In the genomic region with DNA sequence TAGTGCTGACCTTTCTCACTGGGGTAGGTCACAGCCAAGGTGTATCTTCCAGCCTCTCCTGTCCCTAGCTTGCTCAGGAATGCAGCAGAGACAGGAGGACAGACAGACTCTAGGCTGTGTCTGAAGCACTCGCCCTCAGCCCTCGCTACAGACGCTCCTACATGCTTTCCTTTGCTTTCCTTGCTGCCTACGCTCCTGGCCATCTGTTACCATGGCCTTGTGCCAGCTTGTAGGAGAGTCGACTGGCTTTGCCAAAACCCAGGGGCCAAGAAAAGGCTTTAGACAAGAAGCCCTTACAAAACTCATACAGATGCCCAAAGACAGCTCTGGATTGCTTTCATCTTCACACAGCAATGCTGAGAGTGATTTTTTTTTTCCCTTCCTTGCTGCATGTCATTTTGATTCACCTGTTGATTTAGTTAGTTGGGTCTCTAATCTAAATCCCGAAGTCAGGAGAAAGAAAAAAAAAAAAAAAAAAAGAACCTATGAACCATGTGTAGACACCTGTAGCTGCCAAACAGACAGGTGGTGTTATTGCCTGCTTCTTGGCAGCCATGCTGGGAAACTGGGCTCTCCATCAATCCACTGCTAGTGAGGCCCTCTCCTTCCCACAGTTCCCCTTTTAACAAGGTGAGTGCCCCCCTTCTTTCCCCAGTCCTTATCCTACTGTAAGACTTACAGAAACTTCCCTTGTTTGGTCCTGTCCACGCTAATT, we compare ENCODE assay signal across 8 mouse cellular contexts.
DNase-seq lines count a peak whose midpoint lies in the region; ATAC-seq lines count a peak whose summit lies in the region.
"Had no signal": no experiment of that assay in that cellular context is flagged by ENCODE, and none has a peak within 500 bp of the region (broad histone marks: within the 10 kb centered on the region; RNA-seq: fewer than 3 reads in every experiment).

No protein-coding gene starts in this region.

- peak; percentile 51; the same call in 1 of the 2 replicates for ATAC-seq in forebrain, embryonic 12.5 days (ENCODE audit: low FRiP score)

- peak; percentile 71 for DNase-seq in MN1 (ENCODE audit: low spot score)
- DNase-seq in NIH3T3 (ENCODE audit: low read depth): peak; percentile 84
- peak; percentile 71 to 74 for DNase-seq in heart, postnatal 10 days
- peak; percentile 65 to 72 for DNase-seq in left cerebral cortex, postnatal 10 days (ENCODE audit: extremely low spot score in 1 of 2, low spot score in 2 of 2)
- peak; percentile 81 to 84 for DNase-seq in right cerebral cortex, adult 2 months (ENCODE audit: low spot score in 2 of 2)
- no peak for DNase-seq in embryo, embryonic 9.5 days (ENCODE audit: extremely low spot score)

- 50% methylated on average over 7 of the region's 7 CpGs for WGBS in forebrain, embryonic 12.5 days

- no peaks in the 10 kb centered on the region for H3K27me3 ChIP-seq in forebrain, embryonic 12.5 days
- H3K27me3 ChIP-seq: limb, embryonic 15.5 days had no signal

- intact Hi-C loops in heart, postnatal 10 days (cut with DNase I): no loop called here
- intact Hi-C loops in left cerebral cortex, postnatal 10 days (cut with DNase I): no loop called here

- H3K9ac ChIP-seq in forebrain, embryonic 12.5 days: no peak overlapping the region
- H3K9ac ChIP-seq: limb, embryonic 15.5 days had no signal

- 0 out of 2 replicates have a peak overlapping the region, but pooled peaks have one; percentile 8 for H3K4me2 ChIP-seq in forebrain, embryonic 12.5 days
- H3K4me2 ChIP-seq: limb, embryonic 15.5 days had no signal

- no peak overlapping the region for H3K4me3 ChIP-seq in forebrain, embryonic 12.5 days (replicated peaks)
- H3K4me3 ChIP-seq: limb, embryonic 15.5 days had no signal

- H3K4me1 ChIP-seq in forebrain, embryonic 12.5 days: peaks cover 9% of the 10 kb centered on the region; the same call in 1 of the 2 replicates

- H3K9me3 ChIP-seq in forebrain, embryonic 12.5 days: no peaks in the 10 kb centered on the region
- H3K9me3 ChIP-seq: limb, embryonic 15.5 days had no signal

- H3K36me3 ChIP-seq in forebrain, embryonic 12.5 days (replicated peaks): no peaks in the 10 kb centered on the region
- H3K36me3 ChIP-seq: limb, embryonic 15.5 days had no signal

- H3K27ac ChIP-seq in forebrain, embryonic 12.5 days: peak overlapping the region; percentile 76
- H3K27ac ChIP-seq: limb, embryonic 15.5 days had no signal
